11 mouse cellular contexts compared by ENCODE assay signal in genomic region chr1:133311946-133312345, GRCm38 (mm10). TPM values are rescaled to one million over a fixed set of nuclear protein-coding genes. Genes with fewer than 3 reads are reported as not detected.
DNase-seq lines count a peak whose midpoint lies in the region; ATAC-seq and TF ChIP-seq lines count a peak whose summit lies in the region.
"Had no signal": no experiment of that assay in that cellular context is flagged by ENCODE, and none has a peak within 500 bp of the region (broad histone marks: within the 10 kb centered on the region; RNA-seq: fewer than 3 reads in every experiment).

No protein-coding gene starts in this region.

- H3K36me3 ChIP-seq in kidney, postnatal 0 days (ENCODE audit: insufficient read depth, low read length): no peaks in the 10 kb centered on the region
- H3K36me3 ChIP-seq in forebrain, postnatal 0 days (ENCODE audit: insufficient read depth): no peaks in the 10 kb centered on the region
- no peaks in the 10 kb centered on the region for H3K36me3 ChIP-seq in neural tube, embryonic 14.5 days (ENCODE audit: control insufficient read depth, insufficient read depth, low read length)

- DNase-seq in kidney, postnatal 0 days (ENCODE audit: low spot score): peak; percentile 22
- no peak for DNase-seq in kidney, adult 8-10 months
- peak; percentile 83 for DNase-seq in forebrain, postnatal 0 days
- peak; percentile 66 to 70 for DNase-seq in layer of hippocampus, postnatal 10 days (ENCODE audit: low spot score in 2 of 2)
- no peak for DNase-seq in Muller cell, postnatal 12 days (ENCODE audit: inconsistent ontology term)
- no peak for DNase-seq in adrenal gland, postnatal 14 days
- DNase-seq in thymus, postnatal 4 days: no peak

- no peaks in the 10 kb centered on the region for H3K9me3 ChIP-seq in kidney, postnatal 0 days (replicated peaks; ENCODE audit: low read length)
- H3K9me3 ChIP-seq in forebrain, postnatal 0 days (ENCODE audit: low read length): no peaks in the 10 kb centered on the region
- H3K9me3 ChIP-seq in neural tube, embryonic 14.5 days (ENCODE audit: control insufficient read depth, low read length): no peaks in the 10 kb centered on the region

- H3K27ac ChIP-seq in kidney, postnatal 0 days: no peak overlapping the region
- no peak overlapping the region for H3K27ac ChIP-seq in forebrain, postnatal 0 days (ENCODE audit: low read depth, low read length)
- H3K27ac ChIP-seq in neural tube, embryonic 14.5 days (ENCODE audit: low read depth, low read length): no peak overlapping the region

- H3K4me3 ChIP-seq in kidney, postnatal 0 days (replicated peaks; ENCODE audit: low read depth, low read length): no peak overlapping the region
- no peak overlapping the region for H3K4me3 ChIP-seq in forebrain, postnatal 0 days (ENCODE audit: low read depth, low read length)
- no peak overlapping the region for H3K4me3 ChIP-seq in neural tube, embryonic 14.5 days (ENCODE audit: low read depth, low read length)
- H3K4me3 ChIP-seq: erythroblast, embryonic 14.5 days had no signal

- H3K4me2 ChIP-seq in kidney, postnatal 0 days (ENCODE audit: low read length): no peak overlapping the region
- H3K4me2 ChIP-seq in forebrain, postnatal 0 days (ENCODE audit: low read depth): 0 out of 2 replicates have a peak overlapping the region, but pooled peaks have one; percentile 2
- no peak overlapping the region for H3K4me2 ChIP-seq in neural tube, embryonic 14.5 days (ENCODE audit: low read depth, low read length)

- H3K27me3 ChIP-seq in kidney, postnatal 0 days (ENCODE audit: insufficient read depth, low read length): no peaks in the 10 kb centered on the region
- H3K27me3 ChIP-seq in forebrain, postnatal 0 days (ENCODE audit: insufficient read depth, low read length): no peaks in the 10 kb centered on the region
- no peaks in the 10 kb centered on the region for H3K27me3 ChIP-seq in neural tube, embryonic 14.5 days (ENCODE audit: control insufficient read depth, insufficient read depth, low read length)
- H3K27me3 ChIP-seq: Patski had no signal

- 0 out of 2 replicates have a peak, but pooled peaks cover 5% of the 10 kb centered on the region for H3K4me1 ChIP-seq in kidney, postnatal 0 days (replicated peaks; ENCODE audit: insufficient read depth, low read length)
- peaks cover 5% of the 10 kb centered on the region for H3K4me1 ChIP-seq in forebrain, postnatal 0 days (ENCODE audit: insufficient read depth)
- peaks cover 4% of the 10 kb centered on the region; the same call in 1 of the 2 replicates for H3K4me1 ChIP-seq in neural tube, embryonic 14.5 days (ENCODE audit: control insufficient read depth, insufficient read depth, low read length)

- no peak for ATAC-seq in kidney, postnatal 0 days (replicated peaks; ENCODE audit: low FRiP score, low read depth)
- ATAC-seq in forebrain, postnatal 0 days: peak; percentile 91
- peak; percentile 45; the same call in 1 of the 2 replicates for ATAC-seq in neural tube, embryonic 14.5 days (ENCODE audit: low read depth)
- ATAC-seq: Patski had no signal

- H3K9ac ChIP-seq in kidney, postnatal 0 days (ENCODE audit: low read depth, low read length): no peak overlapping the region
- no peak overlapping the region for H3K9ac ChIP-seq in forebrain, postnatal 0 days
- H3K9ac ChIP-seq in neural tube, embryonic 14.5 days (replicated peaks; ENCODE audit: low read depth, low read length): no peak overlapping the region

- no peak for TF ChIP-seq CTCF in kidney, postnatal 0 days (IDR thresholded peaks at IDR 0.05; ENCODE audit: low read depth)
- TF ChIP-seq CTCF in forebrain, postnatal 0 days (IDR thresholded peaks at IDR 0.05; ENCODE audit: low read depth): no peak

- WGBS in kidney, postnatal 0 days: 22% methylated on average over 10 of the region's 10 CpGs
- WGBS in forebrain, postnatal 0 days: 11% methylated on average over 10 of the region's 10 CpGs
- WGBS in neural tube, embryonic 14.5 days: 17% methylated on average over 10 of the region's 10 CpGs

RNA-seq across cellular contexts. Expression of gene Golt1a, which starts 2.3 kb away (rescaled TPM):
- 15.4 and 20.6 TPM in 2 replicates for polyA plus RNA-seq in kidney, postnatal 0 days (2015; fragmentation: Nextera tagmentation; extraction: Ambion mirVana)
- total RNA-seq in forebrain, postnatal 0 days (2014; rRNA removed): 0.15 and 0.29 TPM in 2 replicates
- polyA plus RNA-seq in forebrain, postnatal 0 days (2015; fragmentation: Nextera tagmentation; extraction: Ambion mirVana): 0.19 TPM in 1 of 2 replicates, not detected in the other
- not detected for total RNA-seq in layer of hippocampus, postnatal 10 days (2021)
- polyA plus RNA-seq in neural tube, embryonic 14.5 days (2014; fragmentation: Nextera tagmentation; extraction: Ambion mirVana): not detected in 2 replicates
- 1.4 and 2.9 TPM in 2 replicates for total RNA-seq in adrenal gland, postnatal 14 days (2021)
- polyA plus RNA-seq: erythroblast, embryonic 14.5 days had no signal

RNA-seq across cellular contexts. Expression of gene Kiss1, which starts 9.7 kb away (rescaled TPM):
- polyA plus RNA-seq in kidney, postnatal 0 days (2015; fragmentation: Nextera tagmentation; extraction: Ambion mirVana): not detected in 2 replicates
- total RNA-seq in forebrain, postnatal 0 days (2014; rRNA removed): not detected in 2 replicates
- polyA plus RNA-seq in forebrain, postnatal 0 days (2015; fragmentation: Nextera tagmentation; extraction: Ambion mirVana): not detected in 2 replicates
- total RNA-seq in layer of hippocampus, postnatal 10 days (2021): under 1 TPM in 1 of 2 experiments, not detected in 1; 0.59 TPM
- polyA plus RNA-seq in neural tube, embryonic 14.5 days (2014; fragmentation: Nextera tagmentation; extraction: Ambion mirVana): not detected in 2 replicates
- total RNA-seq in adrenal gland, postnatal 14 days (2021): not detected in 2 replicates
- polyA plus RNA-seq: erythroblast, embryonic 14.5 days; liver, embryonic 16.5 days; Patski had no signal

RNA-seq across cellular contexts. Expression of gene Ren1, which starts 38.4 kb away (rescaled TPM):
- polyA plus RNA-seq in kidney, postnatal 0 days (2015; fragmentation: Nextera tagmentation; extraction: Ambion mirVana): 463 and 484 TPM in 2 replicates
- total RNA-seq in forebrain, postnatal 0 days (2014; rRNA removed): 0.14 and 0.15 TPM in 2 replicates
- polyA plus RNA-seq in forebrain, postnatal 0 days (2015; fragmentation: Nextera tagmentation; extraction: Ambion mirVana): 0.12 and 0.88 TPM in 2 replicates
- total RNA-seq in layer of hippocampus, postnatal 10 days (2021): under 1 TPM in 1 of 2 experiments, not detected in 1; 0.37 TPM
- polyA plus RNA-seq in neural tube, embryonic 14.5 days (2014; fragmentation: Nextera tagmentation; extraction: Ambion mirVana): 0.39 and 0.83 TPM in 2 replicates
- total RNA-seq in adrenal gland, postnatal 14 days (2021): 5.4 and 12.6 TPM in 2 replicates
- polyA plus RNA-seq: erythroblast, embryonic 14.5 days; Patski had no signal

RNA-seq across cellular contexts. Expression of gene Etnk2, which starts 51.4 kb away (rescaled TPM):
- 4.4 and 5.1 TPM in 2 replicates for polyA plus RNA-seq in kidney, postnatal 0 days (2015; fragmentation: Nextera tagmentation; extraction: Ambion mirVana)
- total RNA-seq in forebrain, postnatal 0 days (2014; rRNA removed): 15.5 and 25.3 TPM in 2 replicates
- 10.3 and 17.6 TPM in 2 replicates for polyA plus RNA-seq in forebrain, postnatal 0 days (2015; fragmentation: Nextera tagmentation; extraction: Ambion mirVana)
- 1 to 10 TPM; 5.3 to 7.3 TPM for total RNA-seq in layer of hippocampus, postnatal 10 days (2021)
- polyA plus RNA-seq in neural tube, embryonic 14.5 days (2014; fragmentation: Nextera tagmentation; extraction: Ambion mirVana): 15.4 and 21.6 TPM in 2 replicates
- 7.6 and 28.3 TPM in 2 replicates for total RNA-seq in adrenal gland, postnatal 14 days (2021)
- polyA plus RNA-seq: erythroblast, embryonic 14.5 days had no signal

Comparison
In these comparisons a context has a peak if more than half of its experiments do, and no peak if none do; other contexts are left out.
1. DNase-seq: peak in kidney, postnatal 0 days (single experiment), forebrain, postnatal 0 days (single experiment) and layer of hippocampus, postnatal 10 days (2 of 2); none in kidney, adult 8-10 months (0 of 2), Muller cell, postnatal 12 days (single experiment), adrenal gland, postnatal 14 days (single experiment) and thymus, postnatal 4 days (single experiment).